Mouse (Mus musculus) midbrain, embryonic 14.5 days (tissue): ENCODE measurements around the gene Ap1s1. TPM values are rescaled to one million over a fixed set of nuclear protein-coding genes. Genes with fewer than 3 reads are reported as not detected.

Experiments
- ATAC-seq: fragments of 200-750 bp; cut with Nextera tagmentation; 2 replicates; pipeline ENCODE4 v1.8.0; 2017; ENCODE audit warnings: moderate number of reproducible peaks, moderate library complexity; ENCODE audit not compliant: low FRiP score, low TSS enrichment
- DNase-seq: peaks from one replicate; pipeline ENCODE4 v3.0.0-alpha.2; 2015
- H3K27ac ChIP-seq: fragments of 300-500 bp; sonication (generic); replicated peaks from 2 replicates; pipeline ENCODE4 v1.5.1; 2014; ENCODE audit warnings: mild to moderate bottlenecking, low read depth, low read length, moderate library complexity
- H3K27me3 ChIP-seq: fragments of 300-500 bp; sonication (generic); 2 replicates; pipeline ENCODE4 v1.6.1; 2014; ENCODE audit warnings: low read length, control low read depth, mixed read lengths; ENCODE audit not compliant: control insufficient read depth, insufficient read depth
- H3K36me3 ChIP-seq: fragments of 300-500 bp; sonication (generic); 2 replicates; pipeline ENCODE4 v1.6.1; 2014; ENCODE audit warnings: low read length, control low read depth; ENCODE audit not compliant: control insufficient read depth, insufficient read depth
- H3K4me1 ChIP-seq: fragments of 300-500 bp; sonication (generic); 2 replicates; pipeline ENCODE4 v1.6.1; 2014; ENCODE audit warnings: mild to moderate bottlenecking, antibody characterized with exemption, low read length, control low read depth; ENCODE audit not compliant: control insufficient read depth, insufficient read depth
- H3K4me2 ChIP-seq: fragments of 300-500 bp; sonication (generic); 2 replicates; pipeline ENCODE4 v1.6.1; 2014; ENCODE audit warnings: mild to moderate bottlenecking, low read length, moderate library complexity
- H3K4me3 ChIP-seq: fragments of 300-500 bp; sonication (generic); replicated peaks from 2 replicates; pipeline ENCODE4 v1.5.1; 2014; ENCODE audit warnings: low read depth, low read length
- H3K9ac ChIP-seq: fragments of 300-500 bp; sonication (generic); replicated peaks from 2 replicates; pipeline ENCODE4 v1.6.1; 2014; ENCODE audit warnings: mild to moderate bottlenecking, low read length, moderate library complexity
- H3K9me3 ChIP-seq: fragments of 300-500 bp; sonication (generic); 2 replicates; pipeline ENCODE4 v1.6.1; 2016; ENCODE audit warnings: low read length, control low read depth, mixed read lengths; ENCODE audit not compliant: control insufficient read depth
- WGBS: fragments of 180-500 bp; shearing (Covaris S2); extraction: QIAGEN DNeasy Blood & Tissue Kit; methylation state at CpG from one replicate; pipeline ENCODE4 v1.1.7; 2014; 5-methylcytosine and 5-hydroxymethylcytosine counted together
- polyA plus RNA-seq: library from polyadenylated mRNA; unstranded; fragments of >200 nt; fragmentation: Nextera tagmentation; extraction: Ambion mirVana; gene quantifications from 2 replicates; pipeline ENCODE4 v1.2.1, GENCODE M21; 2014

The Ap1s1 gene
- polyA plus RNA-seq, 1 experiment from 2014 or later: 214 TPM

DNA sequence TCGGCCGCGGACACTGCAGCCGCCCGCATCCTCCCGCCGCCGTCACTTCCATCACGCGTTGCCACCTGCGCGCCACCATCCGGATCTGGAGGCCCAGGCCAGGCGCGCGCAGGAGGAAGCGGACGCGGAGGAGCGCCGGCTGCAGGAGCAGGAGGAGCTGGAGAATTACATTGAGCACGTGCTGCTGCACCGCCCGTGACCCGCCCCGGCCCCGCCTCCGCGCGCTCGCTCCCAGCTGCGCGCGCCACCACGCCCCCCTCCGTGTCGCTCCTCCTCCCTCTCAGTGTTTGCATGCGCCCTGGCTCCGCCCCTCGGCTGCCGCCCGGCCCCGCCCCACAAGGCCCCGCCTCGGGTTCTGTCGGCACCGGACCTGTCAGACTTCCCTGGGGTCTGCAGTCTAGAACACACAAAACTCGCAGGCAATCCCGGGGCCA, 13.3 kb downstream of the Ap1s1 start:
- Histone ChIP-seq H3K4me3 (peak overlapping the region; percentile 52), H3K4me2 (peak overlapping the region; percentile 100), H3K4me1 (peaks cover 20% of the 10 kb centered on the region), H3K9ac (peak overlapping the region; percentile 60), H3K36me3 (peaks cover 28% of the 10 kb centered on the region), H3K27ac (peak overlapping the region; percentile 32; the same call in 1 of the 2 replicates), H3K27me3 (peaks cover 33% of the 10 kb centered on the region), H3K9me3 (no peaks in the 10 kb centered on the region)
- ATAC-seq: peak; percentile 67
- under 1% methylated on average over 48 of the region's 49 CpGs for WGBS
- DNase-seq: peak; percentile 88

DNA sequence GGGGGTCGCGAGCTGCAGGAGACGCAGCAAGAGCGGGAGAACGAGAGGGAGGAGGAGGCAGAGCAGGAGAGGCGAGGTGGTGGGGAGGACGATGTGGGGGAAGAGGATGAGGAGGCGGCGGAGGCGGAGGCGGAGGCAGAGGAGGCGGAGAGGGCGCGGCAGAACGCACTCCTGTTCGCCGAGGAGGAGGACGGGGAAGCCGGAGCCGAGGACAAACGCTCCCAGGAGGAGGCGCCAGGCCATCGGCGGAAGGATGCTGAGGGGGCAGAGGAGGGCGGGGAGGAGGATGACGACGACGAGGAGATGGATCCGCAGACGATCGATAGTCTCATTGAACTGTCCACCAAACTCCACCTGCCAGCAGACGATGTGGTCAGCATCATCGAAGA, 13.9 kb downstream of the Ap1s1 start:
- H3K36me3 ChIP-seq: peaks cover 21% of the 10 kb centered on the region
- H3K27me3 ChIP-seq: peaks cover 38% of the 10 kb centered on the region
- WGBS: 0% methylated on average over 33 of the region's 33 CpGs
- H3K4me3 ChIP-seq: peak overlapping the region; percentile 52
- peak overlapping the region; percentile 60 for H3K9ac ChIP-seq
- H3K4me1 ChIP-seq: peaks cover 20% of the 10 kb centered on the region
- peak overlapping the region; percentile 32; the same call in 1 of the 2 replicates for H3K27ac ChIP-seq
- H3K4me2 ChIP-seq: peak overlapping the region; percentile 100
- ATAC-seq: no peak
- peak; percentile 63 for DNase-seq
- no peaks in the 10 kb centered on the region for H3K9me3 ChIP-seq

DNA sequence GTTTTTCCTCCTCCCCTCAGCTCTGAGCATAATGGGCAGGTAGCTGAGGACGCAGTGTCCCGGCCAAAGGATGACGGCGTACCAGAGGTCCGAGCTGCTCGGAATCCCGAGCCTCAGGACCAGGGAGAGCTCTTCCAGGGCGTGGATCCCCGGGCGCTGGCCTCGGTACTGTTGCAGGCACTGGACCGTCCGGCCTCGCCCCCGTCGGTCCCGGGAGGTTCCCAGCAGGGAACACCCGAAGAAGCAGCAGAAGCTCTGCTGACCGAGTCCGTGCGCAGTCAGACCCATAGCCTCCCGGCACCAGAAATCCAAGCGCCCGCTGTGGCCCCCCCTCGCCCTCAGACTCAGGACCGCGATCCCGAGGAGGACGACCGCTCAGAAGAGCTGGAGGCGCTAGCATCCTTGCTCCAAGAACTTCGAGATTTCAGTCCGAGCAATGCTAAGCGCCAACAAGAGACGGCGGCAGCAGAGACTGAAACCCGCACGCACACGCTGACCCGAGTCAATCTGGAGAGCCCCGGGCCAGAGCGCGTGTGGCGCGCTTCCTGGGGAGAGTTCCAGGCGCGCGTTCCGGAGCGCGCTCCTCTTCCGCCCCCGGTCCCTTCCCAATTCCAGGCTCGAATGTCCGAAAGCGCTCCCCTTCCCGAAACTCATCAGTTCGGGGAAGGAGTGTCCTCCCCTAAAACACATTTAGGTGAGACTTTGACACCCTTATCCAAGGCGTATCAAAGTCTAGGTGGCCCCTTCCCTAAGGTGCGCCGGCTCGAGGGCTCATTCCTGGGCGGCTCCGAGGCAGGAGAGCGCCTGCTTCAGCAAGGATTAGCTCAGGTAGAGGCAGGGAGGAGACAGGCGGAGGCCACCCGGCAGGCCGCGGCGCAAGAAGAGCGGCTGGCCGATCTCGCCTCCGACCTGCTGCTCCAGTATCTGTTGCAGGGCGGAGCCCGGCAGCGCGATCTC, 14.6 kb downstream of the Ap1s1 start:
- peak; percentile 50 for DNase-seq
- WGBS: 1% methylated on average over 78 of the region's 78 CpGs

DNA sequence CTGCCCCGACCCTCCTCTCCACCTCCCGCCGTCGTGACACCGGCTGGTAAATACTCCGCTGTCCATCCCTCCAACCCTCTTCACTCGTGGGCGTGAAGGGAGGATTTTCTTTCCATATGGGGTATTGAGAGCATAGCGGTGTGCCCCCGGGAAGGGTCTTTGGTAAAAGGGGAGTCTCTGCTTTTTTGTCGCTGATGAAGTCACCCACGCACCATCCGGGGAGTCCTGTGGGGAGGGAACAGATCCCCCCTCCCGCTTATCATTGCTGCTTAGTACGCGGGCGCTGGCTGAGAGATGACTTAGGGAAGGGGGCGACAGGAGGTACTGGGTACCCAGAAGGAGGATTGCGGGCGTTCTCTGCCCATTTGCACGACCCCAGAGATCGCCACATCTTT, 15.5 kb downstream of the Ap1s1 start:
- 9% methylated on average over 22 of the region's 22 CpGs for WGBS
- peak overlapping the region; percentile 100 for H3K4me2 ChIP-seq
- peak overlapping the region; percentile 52 for H3K4me3 ChIP-seq
- H3K27me3 ChIP-seq: peaks cover 54% of the 10 kb centered on the region
- H3K27ac ChIP-seq: no peak overlapping the region
- peak overlapping the region; percentile 61; the same call in 1 of the 2 replicates for H3K9ac ChIP-seq
- no peaks in the 10 kb centered on the region for H3K9me3 ChIP-seq
- DNase-seq (no peak), ATAC-seq (no peak)
- H3K4me1 ChIP-seq: peaks cover 20% of the 10 kb centered on the region
- H3K36me3 ChIP-seq: peaks cover 6% of the 10 kb centered on the region

More for the DNA sequence above, 14.6 kb downstream of the Ap1s1 start:
- peak overlapping the region; percentile 52 for H3K4me3 ChIP-seq
- peaks cover 20% of the 10 kb centered on the region for H3K4me1 ChIP-seq
- H3K9ac ChIP-seq: peak overlapping the region; percentile 60
- no peaks in the 10 kb centered on the region for H3K9me3 ChIP-seq
- peaks cover 15% of the 10 kb centered on the region for H3K36me3 ChIP-seq
- no peak for ATAC-seq
- H3K27me3 ChIP-seq: peaks cover 44% of the 10 kb centered on the region
- H3K4me2 ChIP-seq: peak overlapping the region; percentile 100
- no peak overlapping the region for H3K27ac ChIP-seq

- Histone ChIP-seq H3K36me3 (peaks cover under 1% of the 10 kb centered on the region), H3K9ac (peak overlapping the region; percentile 61; the same call in 1 of the 2 replicates), H3K27ac (no peak overlapping the region; the same call in 1 of the 2 replicates), H3K4me1 (peaks cover 20% of the 10 kb centered on the region), H3K9me3 (no peaks in the 10 kb centered on the region), H3K4me3 (peak overlapping the region; percentile 52), H3K4me2 (peak overlapping the region; percentile 100), H3K27me3 (peaks cover 58% of the 10 kb centered on the region)
- ATAC-seq (peak; percentile 85), DNase-seq (peak; percentile 99)
- WGBS: under 1% methylated on average over 52 of the region's 52 CpGs
These were observed 16.1 kb downstream of the Ap1s1 start for GRCm38 (mm10) chr5:137029643-137030415.

DNA sequence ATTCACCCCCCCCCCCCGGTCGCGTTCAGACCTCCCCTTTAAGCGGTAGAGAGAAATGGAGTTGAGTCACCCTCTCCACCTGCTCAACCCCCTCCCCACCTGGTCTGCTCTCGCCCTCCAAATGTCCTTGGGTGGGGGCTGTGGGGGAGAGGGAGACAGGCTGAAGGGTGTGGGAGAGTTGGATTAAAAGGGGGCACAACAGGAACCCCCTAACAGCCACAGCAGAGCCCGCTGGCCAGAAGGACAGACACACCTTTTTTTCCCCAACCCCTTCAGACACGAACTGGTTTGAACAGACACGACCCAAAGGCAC, 16.7 kb downstream of the Ap1s1 start:
- Histone ChIP-seq H3K4me1 (peaks cover 20% of the 10 kb centered on the region), H3K9ac (peak overlapping the region; percentile 61; the same call in 1 of the 2 replicates), H3K4me3 (peak overlapping the region; percentile 52), H3K36me3 (no peaks in the 10 kb centered on the region), H3K27me3 (peaks cover 64% of the 10 kb centered on the region), H3K27ac (no peak overlapping the region; the same call in 1 of the 2 replicates), H3K4me2 (peak overlapping the region; percentile 100), H3K9me3 (no peaks in the 10 kb centered on the region)
- DNase-seq: no peak
- 3% methylated on average over 8 of the region's 8 CpGs for WGBS
- ATAC-seq: no peak

- no peaks in the 10 kb centered on the region for H3K9me3 ChIP-seq
- no peaks in the 10 kb centered on the region for H3K36me3 ChIP-seq
- peaks cover 20% of the 10 kb centered on the region for H3K4me1 ChIP-seq
- ATAC-seq (no peak), DNase-seq (peak; percentile 45)
- peak overlapping the region; percentile 61; the same call in 1 of the 2 replicates for H3K9ac ChIP-seq
- H3K4me2 ChIP-seq: peak overlapping the region; percentile 100
- no peak overlapping the region for H3K27ac ChIP-seq
- WGBS: 3% methylated on average over 29 of the region's 29 CpGs
- H3K4me3 ChIP-seq: peak overlapping the region; percentile 52
- H3K27me3 ChIP-seq: peaks cover 67% of the 10 kb centered on the region
These were observed 17.2 kb downstream of the Ap1s1 start for GRCm38 (mm10) chr5:137028561-137029272.

DNA sequence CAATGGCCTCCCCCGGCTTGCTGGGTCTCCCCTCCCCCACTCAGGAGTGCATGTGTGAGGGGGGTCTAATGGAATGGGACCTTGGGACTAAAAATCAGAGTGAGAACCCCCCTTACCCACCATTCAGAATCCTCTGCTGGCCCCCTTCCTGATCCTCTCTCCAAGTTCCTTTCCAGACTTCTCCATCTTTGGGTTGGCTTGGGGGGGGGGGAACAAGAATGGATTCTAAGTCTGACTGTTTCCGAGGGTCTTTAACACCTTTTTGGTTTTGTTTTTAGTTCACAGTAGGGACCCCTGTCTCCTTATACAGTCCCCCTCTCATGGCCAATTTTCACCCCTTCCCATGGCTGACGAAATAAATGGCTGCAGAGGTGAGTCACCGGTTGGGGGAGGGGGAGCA, 19.8 kb downstream of the Ap1s1 start, which contains the start of gene Vgf:
Vgf (plus strand) TSS at position 301 of the 400 bp plus-strand sequence.
- H3K4me2 ChIP-seq: peak within 1 kb of the TSS; percentile 50
- H3K9me3 ChIP-seq: no peaks in the 10 kb centered on the region
- peaks cover 60% of the 10 kb centered on the region for H3K27me3 ChIP-seq
- no peaks in the 10 kb centered on the region for H3K36me3 ChIP-seq
- ATAC-seq (no peak), DNase-seq (no peak)
- H3K4me1 ChIP-seq: peaks cover 9% of the 10 kb centered on the region
- no peak within 1 kb of the TSS for H3K9ac ChIP-seq
- 32% methylated on average over 4 of the region's 4 CpGs for WGBS
- H3K27ac ChIP-seq: no peak within 1 kb of the TSS
- H3K4me3 ChIP-seq: peak within 1 kb of the TSS; percentile 12; the same call in 1 of the 2 replicates
